Mouse (Mus musculus) neural tube, embryonic 14.5 days (tissue): ENCODE measurements around the gene Col25a1. TPM values are rescaled to one million over a fixed set of nuclear protein-coding genes. Genes with fewer than 3 reads are reported as not detected.

Source experiments
- ATAC-seq: fragments of 200-750 bp; cut with Nextera tagmentation; 2 replicates; pipeline ENCODE4 v1.8.0; 2017; ENCODE audit warnings: low read depth, mild to moderate bottlenecking, moderate TSS enrichment, moderate library complexity
- H3K27ac ChIP-seq: fragments of 300-500 bp; sonication (generic); 2 replicates; pipeline ENCODE4 v1.5.1; 2014; ENCODE audit warnings: low read depth, mild to moderate bottlenecking, control low read depth, low read length, moderate library complexity, mixed read lengths
- H3K27me3 ChIP-seq: fragments of 300-500 bp; sonication (generic); 2 replicates; pipeline ENCODE4 v1.6.1; 2014; ENCODE audit warnings: low read length; ENCODE audit not compliant: control insufficient read depth, insufficient read depth
- H3K36me3 ChIP-seq: fragments of 300-500 bp; sonication (generic); 2 replicates; pipeline ENCODE4 v1.6.1; 2014; ENCODE audit warnings: low read length, mixed read lengths; ENCODE audit not compliant: control insufficient read depth, insufficient read depth
- H3K4me1 ChIP-seq: fragments of 300-500 bp; sonication (generic); 2 replicates; pipeline ENCODE4 v1.6.1; 2014; ENCODE audit warnings: low read length; ENCODE audit not compliant: control insufficient read depth, insufficient read depth
- H3K4me2 ChIP-seq: fragments of 300-500 bp; sonication (generic); 2 replicates; pipeline ENCODE4 v1.6.1; 2014; ENCODE audit warnings: mild to moderate bottlenecking, low read depth, low read length, control low read depth
- H3K4me3 ChIP-seq: fragments of 300-500 bp; sonication (generic); 2 replicates; pipeline ENCODE4 v1.5.1; 2014; ENCODE audit warnings: low read depth, low read length, control low read depth, mixed read lengths
- H3K9ac ChIP-seq: fragments of 300-500 bp; sonication (generic); replicated peaks from 2 replicates; pipeline ENCODE4 v1.6.1; 2014; ENCODE audit warnings: low read depth, mild to moderate bottlenecking, control low read depth, low read length, mixed read lengths
- H3K9me3 ChIP-seq: fragments of 300-500 bp; sonication (generic); 2 replicates; pipeline ENCODE4 v1.6.1; 2016; ENCODE audit warnings: low read length; ENCODE audit not compliant: control insufficient read depth
- WGBS: fragments of 180-500 bp; shearing (Covaris S2); extraction: QIAGEN DNeasy Blood & Tissue Kit; methylation state at CpG from one replicate; pipeline ENCODE4 v1.1.7; 2014; 5-methylcytosine and 5-hydroxymethylcytosine counted together
- polyA plus RNA-seq: library from polyadenylated mRNA; unstranded; fragments of >200 nt; fragmentation: Nextera tagmentation; extraction: Ambion mirVana; gene quantifications from 2 replicates; pipeline ENCODE4 v1.2.1, GENCODE M21; 2014

Gene Col25a1
- polyA plus RNA-seq, 1 experiment from 2014 or later = 10.5 TPM

DNA sequence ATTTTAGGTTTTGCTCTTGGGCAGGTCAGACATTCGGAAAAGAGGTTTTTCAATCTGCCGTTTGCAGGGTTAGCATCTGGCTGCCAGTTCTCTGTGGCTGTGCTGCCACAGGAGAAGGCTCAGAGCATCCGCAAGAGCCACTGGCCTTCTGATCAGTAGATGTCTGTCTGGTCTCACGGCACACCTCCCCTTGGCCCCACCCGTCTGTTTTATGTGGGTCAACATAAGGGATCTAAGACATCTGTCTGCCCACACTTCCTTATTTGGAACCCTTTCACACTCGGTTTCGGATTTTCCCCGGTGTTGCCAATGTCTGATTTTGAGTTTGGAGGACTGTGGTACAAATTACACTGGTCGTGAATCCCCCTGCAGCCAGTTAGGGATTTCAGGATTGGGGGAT is 26.8 kb upstream of the Col25a1 start:
- no peaks in the 10 kb centered on the region for H3K27me3 ChIP-seq
- H3K36me3 ChIP-seq = no peaks in the 10 kb centered on the region
- H3K4me1 ChIP-seq = no peaks in the 10 kb centered on the region
- no peak overlapping the region for H3K27ac ChIP-seq
- no peaks in the 10 kb centered on the region for H3K9me3 ChIP-seq
- WGBS = 83% methylated on average over 9 of the region's 9 CpGs
- H3K4me2 ChIP-seq = no peak overlapping the region
- no peak for ATAC-seq
- H3K9ac ChIP-seq = no peak overlapping the region
- H3K4me3 ChIP-seq = no peak overlapping the region

DNA sequence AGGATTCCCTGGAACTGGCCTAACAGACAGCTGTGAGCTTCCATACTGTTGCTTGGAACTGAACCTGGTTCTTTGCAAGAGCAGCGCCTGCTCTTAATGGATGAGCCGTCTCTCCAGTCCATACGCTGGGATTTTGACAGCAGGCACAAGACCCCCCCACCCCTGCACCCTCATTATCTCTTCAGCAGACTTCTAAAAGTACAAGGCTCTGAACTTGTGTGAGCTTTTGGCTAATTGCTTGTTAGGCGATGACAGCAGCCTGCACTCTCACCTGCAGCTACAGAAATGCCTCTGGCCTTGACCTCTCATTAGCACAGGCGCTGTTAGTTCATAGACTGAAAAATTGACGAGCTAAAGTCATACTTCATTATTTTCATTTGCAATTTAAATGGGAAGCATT is 14.4 kb upstream of the Col25a1 start:
- ATAC-seq = no peak

DNA sequence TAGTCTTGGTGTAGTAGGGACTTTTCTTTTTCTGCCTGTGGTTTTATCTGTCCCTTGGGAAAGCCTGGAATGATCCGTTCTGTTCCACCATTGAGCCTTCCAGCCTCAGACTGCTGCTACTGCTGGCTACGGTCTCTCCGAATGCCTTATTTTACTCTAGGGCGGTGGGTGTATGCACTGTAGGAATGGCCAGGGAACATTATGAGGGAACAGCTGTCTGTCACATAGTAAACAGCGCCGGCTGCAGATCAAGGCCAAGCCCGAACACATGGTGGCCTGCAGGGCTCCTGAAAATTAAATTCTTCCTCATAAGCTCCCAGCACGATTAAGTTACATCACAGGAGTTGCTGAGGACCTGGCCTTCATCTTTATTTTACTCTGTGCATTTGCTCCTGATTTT is 3.5 kb upstream of the Col25a1 start:
- no peak overlapping the region for H3K4me2 ChIP-seq
- H3K36me3 ChIP-seq = no peaks in the 10 kb centered on the region
- H3K4me3 ChIP-seq = no peak overlapping the region
- H3K9me3 ChIP-seq = no peaks in the 10 kb centered on the region
- H3K9ac ChIP-seq = no peak overlapping the region
- ATAC-seq = peak; percentile 76; the same call in 1 of the 2 replicates
- WGBS = 49% methylated on average over 8 of the region's 8 CpGs
- H3K27me3 ChIP-seq = no peaks in the 10 kb centered on the region
- 0 out of 2 replicates have a peak overlapping the region, but pooled peaks have one; percentile 28 for H3K27ac ChIP-seq
- no peaks in the 10 kb centered on the region for H3K4me1 ChIP-seq

More for the DNA sequence above, 14.4 kb upstream of the Col25a1 start:
- Histone ChIP-seq H3K4me2 (no peak overlapping the region), H3K27me3 (no peaks in the 10 kb centered on the region), H3K27ac (no peak overlapping the region), H3K4me1 (no peaks in the 10 kb centered on the region), H3K9me3 (no peaks in the 10 kb centered on the region), H3K36me3 (no peaks in the 10 kb centered on the region), H3K4me3 (no peak overlapping the region), H3K9ac (no peak overlapping the region)
- WGBS = 90% methylated on average over 6 of the region's 6 CpGs

DNA sequence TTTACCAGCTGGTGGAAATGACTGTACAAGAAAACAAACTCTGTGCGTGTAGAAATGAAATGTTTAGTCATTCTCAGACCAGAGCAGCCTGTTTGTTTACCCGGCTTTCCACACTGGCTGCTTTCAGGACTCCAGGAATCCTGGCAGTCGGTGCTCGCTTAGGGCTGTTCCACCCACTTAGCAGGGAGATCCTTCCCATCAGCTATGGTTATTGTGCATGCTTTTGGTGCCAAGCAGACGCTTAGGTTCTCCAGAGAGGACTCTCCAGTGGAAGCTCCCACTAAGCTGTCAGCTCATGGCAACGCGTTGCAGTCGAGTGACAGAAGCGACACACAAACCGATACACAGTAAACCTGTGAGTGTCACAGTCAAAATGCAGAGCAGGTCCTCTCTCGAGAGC is 2.7 kb upstream of the Col25a1 start:
- Histone ChIP-seq H3K4me3 (no peak overlapping the region), H3K9me3 (no peaks in the 10 kb centered on the region), H3K36me3 (no peaks in the 10 kb centered on the region), H3K27me3 (no peaks in the 10 kb centered on the region), H3K9ac (no peak overlapping the region), H3K27ac (no peak overlapping the region), H3K4me1 (no peaks in the 10 kb centered on the region), H3K4me2 (no peak overlapping the region)
- 70% methylated on average over 11 of the region's 11 CpGs for WGBS
- no peak for ATAC-seq

DNA sequence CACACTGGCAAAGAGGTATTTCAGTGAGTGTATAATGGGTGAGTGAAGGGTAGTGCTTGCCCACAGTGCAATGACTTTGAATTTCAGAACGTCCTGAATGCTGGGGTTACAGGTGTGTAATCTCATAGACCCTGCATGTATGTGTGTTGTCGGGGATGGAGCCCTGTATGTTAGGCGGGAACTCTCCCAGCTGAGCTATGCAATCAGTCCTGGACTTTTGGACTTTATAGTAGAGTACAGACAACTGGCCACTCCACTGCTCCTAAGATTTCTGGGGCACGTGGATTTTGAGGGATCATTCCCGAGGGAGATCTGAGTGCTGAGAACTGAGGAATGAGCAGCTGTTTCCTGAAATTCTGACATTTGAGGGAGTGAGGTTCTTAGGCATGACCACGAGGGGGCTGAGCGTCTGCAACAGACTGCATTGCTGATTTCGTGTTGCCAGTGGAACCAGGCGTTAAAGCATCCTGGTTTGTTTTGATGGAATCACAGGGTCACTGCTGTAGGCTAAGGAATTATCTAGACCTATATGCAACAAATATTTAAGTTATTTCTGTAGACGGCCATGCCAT is 1.6 kb upstream of the Col25a1 start:
- H3K36me3 ChIP-seq = no peaks in the 10 kb centered on the region
- H3K27ac ChIP-seq = no peak overlapping the region
- 64% methylated on average over 10 of the region's 10 CpGs for WGBS
- ATAC-seq = no peak
- H3K9me3 ChIP-seq = no peaks in the 10 kb centered on the region
- H3K27me3 ChIP-seq = no peaks in the 10 kb centered on the region
- H3K9ac ChIP-seq = no peak overlapping the region
- H3K4me3 ChIP-seq = no peak overlapping the region
- H3K4me2 ChIP-seq = no peak overlapping the region
- no peaks in the 10 kb centered on the region for H3K4me1 ChIP-seq

DNA sequence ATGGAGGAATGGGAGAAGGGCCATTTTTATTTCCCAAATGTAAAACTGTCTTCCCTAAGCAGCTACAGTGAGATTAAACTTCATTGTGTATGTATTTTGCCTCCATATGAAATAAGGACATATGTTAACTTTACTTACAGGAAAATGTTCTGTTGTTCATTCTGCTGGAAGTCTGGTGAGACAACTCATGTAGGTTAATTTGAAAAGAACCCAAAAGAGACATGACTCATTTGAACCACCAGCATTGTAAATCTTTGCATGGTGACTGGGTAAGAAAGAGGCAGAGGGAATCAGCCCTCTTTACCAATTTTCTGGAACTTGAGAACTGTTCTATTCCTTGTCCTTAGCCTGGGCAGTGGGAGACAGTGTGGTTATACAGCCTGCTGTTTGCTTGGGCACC is 5.9 kb downstream of the Col25a1 start:
- no peaks in the 10 kb centered on the region for H3K27me3 ChIP-seq
- H3K9ac ChIP-seq = no peak overlapping the region
- no peaks in the 10 kb centered on the region for H3K36me3 ChIP-seq
- no peaks in the 10 kb centered on the region for H3K4me1 ChIP-seq
- no peak for ATAC-seq
- no peaks in the 10 kb centered on the region for H3K9me3 ChIP-seq
- H3K27ac ChIP-seq = no peak overlapping the region
- H3K4me2 ChIP-seq = no peak overlapping the region
- no peak overlapping the region for H3K4me3 ChIP-seq

DNA sequence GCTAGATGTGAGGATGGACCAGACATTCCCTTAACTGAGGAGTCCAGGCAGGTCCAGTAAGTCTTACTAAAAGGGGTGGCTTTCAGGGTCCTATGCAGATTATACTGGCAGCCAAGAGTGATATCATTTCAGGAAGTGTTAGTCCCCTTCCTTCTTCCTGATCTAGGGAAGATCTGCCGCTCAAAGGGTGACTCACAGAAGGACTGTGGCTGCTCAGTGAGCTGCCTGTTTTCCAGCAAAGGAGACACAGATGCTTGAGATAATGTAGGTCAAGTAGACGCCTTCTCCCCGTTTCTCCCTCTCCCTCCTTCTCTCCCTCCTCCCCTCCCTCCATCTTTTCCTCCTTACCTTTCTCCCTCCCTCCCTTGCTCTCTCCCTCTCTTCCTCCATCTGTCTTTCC is 6.3 kb downstream of the Col25a1 start:
- Histone ChIP-seq H3K9me3 (no peaks in the 10 kb centered on the region), H3K9ac (no peak overlapping the region), H3K4me1 (no peaks in the 10 kb centered on the region), H3K4me2 (no peak overlapping the region), H3K27ac (no peak overlapping the region), H3K36me3 (no peaks in the 10 kb centered on the region), H3K27me3 (no peaks in the 10 kb centered on the region), H3K4me3 (no peak overlapping the region)
- ATAC-seq = no peak
- 82% methylated on average over 3 of the region's 3 CpGs for WGBS

DNA sequence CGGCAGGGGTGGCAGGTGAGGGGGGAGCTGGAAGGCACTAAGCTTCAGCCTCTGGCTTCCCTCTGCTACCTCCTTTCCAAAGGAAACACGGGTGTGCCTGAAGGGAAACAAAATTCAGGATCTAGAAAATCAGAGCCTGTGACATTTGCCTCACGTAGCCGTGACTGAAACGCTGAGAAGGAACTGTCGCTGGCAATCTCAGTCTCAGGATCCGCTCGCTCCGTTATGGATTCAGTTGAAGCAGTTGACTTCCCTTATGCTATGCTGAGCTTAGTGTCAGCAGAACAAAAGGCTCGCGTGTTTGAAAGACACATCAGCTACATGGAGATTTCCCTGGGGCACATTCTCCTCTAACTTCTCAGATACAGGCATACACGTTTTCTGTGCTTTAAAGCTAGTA is 14.6 kb downstream of the Col25a1 start:
- no peaks in the 10 kb centered on the region for H3K9me3 ChIP-seq
- whole genome bisulfite sequencing = 73% methylated on average over 12 of the region's 12 CpGs
- no peak for ATAC-seq
- no peak overlapping the region for H3K4me3 ChIP-seq
- no peak overlapping the region for H3K27ac ChIP-seq
- H3K9ac ChIP-seq = no peak overlapping the region
- no peaks in the 10 kb centered on the region for H3K36me3 ChIP-seq
- no peak overlapping the region for H3K4me2 ChIP-seq
- H3K4me1 ChIP-seq = no peaks in the 10 kb centered on the region
- no peaks in the 10 kb centered on the region for H3K27me3 ChIP-seq

DNA sequence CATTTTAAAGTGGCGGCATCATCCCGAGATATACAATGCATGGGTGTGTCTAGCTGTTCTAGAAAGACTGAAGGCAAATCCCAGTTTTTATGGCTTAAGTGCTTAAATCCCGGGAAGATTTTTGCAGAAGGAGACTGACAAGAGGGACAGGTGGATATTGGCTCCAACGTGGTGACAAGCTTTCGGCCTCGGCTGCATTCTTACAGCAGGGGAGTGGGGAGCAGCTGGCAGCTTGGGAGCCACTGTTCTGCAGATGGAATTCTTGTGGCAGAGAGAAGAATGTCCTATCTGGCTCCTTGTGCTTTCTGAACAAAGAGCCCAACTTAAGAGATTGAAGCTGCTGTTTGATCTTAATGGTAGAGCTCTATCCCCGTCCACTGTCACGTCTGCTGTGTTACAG is 16.5 kb downstream of the Col25a1 start:
- no peaks in the 10 kb centered on the region for H3K9me3 ChIP-seq
- whole genome bisulfite sequencing = 31% methylated on average over 8 of the region's 8 CpGs
- no peak overlapping the region for H3K4me2 ChIP-seq
- no peaks in the 10 kb centered on the region for H3K4me1 ChIP-seq
- no peaks in the 10 kb centered on the region for H3K36me3 ChIP-seq
- H3K27ac ChIP-seq = no peak overlapping the region
- H3K9ac ChIP-seq = no peak overlapping the region
- no peaks in the 10 kb centered on the region for H3K27me3 ChIP-seq
- ATAC-seq = no peak
- no peak overlapping the region for H3K4me3 ChIP-seq
